Mouse (Mus musculus) retina, postnatal 7 days (tissue): ENCODE measurements around the gene 4930442H23Rik.
A peak's percentile ranks its signal among the peaks of the same experiment; 100 is the strongest.

Experiments used
- DNase-seq: peaks from one replicate; pipeline ENCODE4 v3.0.0-alpha.2; 2012; ENCODE audit warnings: low read depth, low spot score

Gene 4930442H23Rik

GRCm38 (mm10) chr10:81145307-81145706, 38.3 kb downstream of the 4930442H23Rik start:
- DNase-seq, result no peak

- no peak for DNase-seq
These were observed 39.0 kb downstream of the 4930442H23Rik start for GRCm38 (mm10) chr10:81144667-81145066.

DNA sequence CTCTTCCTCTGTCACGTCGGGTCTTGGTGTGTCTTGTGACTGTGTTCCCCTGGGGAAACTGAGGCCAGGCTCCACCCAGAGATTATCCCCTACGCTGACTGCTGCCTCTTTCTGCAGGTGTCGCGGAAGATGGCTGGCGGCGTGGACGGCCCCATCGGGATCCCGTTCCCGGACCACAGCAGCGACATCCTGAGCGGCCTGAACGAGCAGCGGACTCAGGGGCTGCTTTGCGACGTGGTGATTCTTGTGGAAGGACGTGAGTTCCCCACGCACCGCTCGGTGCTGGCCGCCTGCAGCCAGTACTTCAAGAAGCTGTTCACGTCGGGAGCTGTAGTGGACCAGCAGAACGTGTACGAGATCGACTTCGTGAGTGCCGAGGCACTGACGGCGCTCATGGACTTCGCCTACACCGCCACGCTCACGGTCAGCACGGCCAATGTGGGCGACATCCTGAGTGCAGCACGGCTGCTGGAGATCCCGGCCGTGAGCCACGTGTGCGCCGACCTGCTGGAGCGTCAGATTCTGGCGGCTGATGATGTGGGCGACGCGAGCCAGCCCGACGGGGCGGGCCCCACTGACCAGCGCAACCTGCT, 39.7 kb downstream of the 4930442H23Rik start:
- DNase-seq, result no peak

DNA sequence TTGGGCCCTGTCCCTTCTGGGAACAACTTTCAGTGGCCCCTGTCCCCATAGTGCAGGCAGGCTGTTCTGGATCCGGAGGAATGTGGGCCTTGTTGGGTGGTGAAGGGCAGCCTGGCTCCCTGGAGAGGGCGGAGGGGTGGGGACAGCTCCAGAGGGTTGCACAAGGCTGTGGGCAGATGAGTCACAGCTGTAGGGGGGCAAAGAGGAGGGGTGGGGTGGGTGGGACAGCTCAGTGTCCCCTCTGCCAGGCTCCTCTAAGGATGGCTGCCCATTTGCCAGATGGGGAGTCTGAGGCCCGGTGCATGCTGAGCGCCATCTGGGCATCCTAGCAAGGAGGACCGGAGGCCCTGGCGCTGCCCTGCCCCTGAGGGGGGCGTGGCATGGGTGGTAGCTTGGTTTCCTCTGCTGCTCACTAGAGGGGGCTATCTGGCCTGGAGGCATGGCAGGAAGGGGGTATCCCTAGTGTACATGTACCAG, 40.5 kb downstream of the 4930442H23Rik start:
- DNase-seq, result no peak

GRCm38 (mm10) chr10:81142551-81142981, 41.1 kb downstream of the 4930442H23Rik start:
- no peak for DNase-seq

DNA sequence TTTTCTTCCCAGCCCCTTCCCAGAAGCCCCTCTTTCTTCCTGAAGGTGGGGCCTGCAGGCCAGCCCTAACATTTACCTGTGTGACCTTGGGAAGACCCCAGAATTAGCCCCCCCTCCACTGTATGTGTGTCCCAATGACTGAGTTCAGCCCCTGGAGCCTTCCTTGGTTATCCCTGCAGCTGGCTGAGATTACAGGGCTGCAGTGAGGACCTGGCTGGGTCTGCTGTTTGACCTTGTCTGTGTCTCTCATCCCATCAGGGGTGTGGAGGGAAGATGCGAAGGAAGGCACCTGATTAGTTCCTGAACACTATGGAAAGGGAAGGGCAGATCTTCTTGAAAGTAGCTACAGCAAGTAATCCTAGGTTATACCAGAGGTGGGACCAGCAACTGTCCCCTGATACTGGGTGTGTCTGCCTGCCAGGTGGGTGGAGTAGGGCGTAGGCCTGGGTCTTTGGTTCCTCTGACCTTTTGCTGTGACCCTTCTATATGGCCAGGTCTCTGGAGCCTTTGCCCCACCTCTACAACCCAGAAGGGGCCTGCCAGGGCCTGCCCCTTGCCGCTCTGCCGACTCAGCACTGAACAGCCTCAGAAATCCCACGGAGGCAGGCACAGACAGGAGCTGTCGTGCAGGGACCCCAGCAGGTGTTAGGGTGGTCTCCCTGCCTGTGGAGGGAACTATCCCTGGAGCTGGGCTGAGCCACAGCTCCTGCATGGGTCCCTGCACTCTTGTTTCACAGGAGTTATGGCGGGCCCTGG, 42.0 kb downstream of the 4930442H23Rik start:
- no peak for DNase-seq

GRCm38 (mm10) chr10:81140717-81141454, 42.8 kb downstream of the 4930442H23Rik start:
- DNase-seq, result no peak

DNA sequence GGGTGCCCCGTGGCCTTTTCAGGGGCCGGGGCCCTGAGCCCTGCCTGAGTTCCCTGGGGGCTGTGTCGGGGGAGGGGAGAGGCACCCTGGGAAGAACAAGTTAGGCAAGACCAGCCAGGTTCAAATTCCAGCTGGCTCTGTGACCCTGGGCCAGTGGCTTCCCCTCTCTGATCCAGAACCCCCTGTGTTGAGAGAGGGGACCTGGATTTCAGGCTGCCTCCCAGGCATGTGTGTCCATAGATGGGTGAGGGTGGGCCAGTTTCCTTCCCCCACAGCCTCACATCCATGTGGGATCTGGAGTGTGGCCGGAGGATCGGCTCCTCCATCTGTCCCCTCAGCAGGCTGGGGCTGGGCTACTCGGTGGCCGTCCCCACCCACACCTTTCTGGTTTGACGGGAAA, 43.6 kb downstream of the 4930442H23Rik start:
- no peak for DNase-seq

DNA sequence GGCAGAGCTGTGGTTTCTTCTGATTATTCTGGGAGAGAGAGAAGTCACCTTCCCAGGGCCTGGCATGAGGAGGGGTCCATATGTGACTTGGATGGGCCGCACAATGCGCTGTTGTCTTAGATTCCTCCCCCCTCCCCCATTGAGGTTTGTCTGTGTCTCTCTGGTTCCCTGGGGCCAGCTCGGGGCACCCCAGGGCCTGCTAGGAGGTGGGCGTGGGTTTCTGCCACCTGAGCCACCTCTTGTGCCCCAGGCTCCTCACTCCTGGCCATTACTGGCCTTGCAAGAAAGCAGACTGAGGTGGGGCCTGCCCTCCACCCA, 44.2 kb downstream of the 4930442H23Rik start:
- DNase-seq, result no peak

- no peak for DNase-seq
These were observed 44.7 kb downstream of the 4930442H23Rik start for GRCm38 (mm10) chr10:81138821-81139528.

- peak; percentile 35 for DNase-seq
These were observed 45.4 kb downstream of the 4930442H23Rik start for GRCm38 (mm10) chr10:81138131-81138782.

DNA sequence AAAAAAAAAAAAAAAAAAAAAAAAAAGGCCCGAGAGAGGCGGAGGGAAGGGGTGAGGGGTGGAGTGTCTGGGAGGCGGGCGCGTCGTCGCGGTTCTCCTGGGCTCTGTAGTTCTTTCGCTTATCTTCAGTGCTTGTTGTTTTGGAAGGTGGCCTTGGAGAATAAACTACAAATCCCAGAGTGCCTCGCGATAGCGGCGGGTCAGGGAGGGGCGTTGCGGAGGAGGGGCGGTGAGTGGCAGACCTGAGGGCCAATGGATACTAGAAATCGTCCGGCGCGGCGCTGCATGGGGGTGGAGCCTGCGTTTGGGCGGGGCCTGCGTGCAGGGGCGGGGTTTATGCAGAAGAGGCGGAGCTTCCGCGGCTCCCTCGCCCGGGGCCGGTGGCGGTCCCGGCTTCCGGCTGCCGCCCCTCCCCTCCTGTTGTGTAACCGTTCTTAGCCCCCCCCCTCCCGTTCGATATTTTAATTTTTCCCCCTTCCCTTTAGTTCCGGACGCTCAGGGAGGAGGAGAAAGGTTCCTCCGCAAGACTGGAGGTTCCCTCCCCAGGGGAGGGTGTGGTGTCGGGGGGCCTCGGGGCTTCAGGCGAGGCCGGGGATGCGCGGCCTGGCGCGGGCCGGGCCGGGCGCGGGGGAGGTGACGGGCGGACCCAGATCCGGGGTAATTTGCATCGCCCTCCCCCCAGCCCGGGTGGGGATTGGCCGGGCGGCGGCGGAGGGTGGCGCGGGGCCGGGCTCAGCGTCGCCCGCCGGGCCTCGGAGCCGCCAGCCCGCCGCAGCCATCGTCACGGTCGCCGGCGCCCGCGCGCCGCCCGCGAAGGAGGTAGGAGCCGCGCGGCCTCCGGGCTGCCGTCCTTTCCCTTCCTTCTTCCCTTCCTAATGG, 46.2 kb downstream of the 4930442H23Rik start:
- peak; percentile 99 for DNase-seq

- peak; percentile 56 for DNase-seq
These were observed 46.9 kb downstream of the 4930442H23Rik start for GRCm38 (mm10) chr10:81136706-81137231.

- DNase-seq, result peak; percentile 68
These were observed 47.6 kb downstream of the 4930442H23Rik start for GRCm38 (mm10) chr10:81135831-81136705.

GRCm38 (mm10) chr10:81134966-81135681, 48.5 kb downstream of the 4930442H23Rik start, which contains the start of gene Zbtb7a:
Gene Zbtb7a (plus strand): TSS chr10:81135220.
- DNase-seq, result no peak

- no peak for DNase-seq
These were observed 49.5 kb downstream of the 4930442H23Rik start for GRCm38 (mm10) chr10:81134181-81134587.
